Mouse (Mus musculus) liver, postnatal 0 days (tissue): ENCODE measurements around the gene Ift88. TPM values are rescaled to one million over a fixed set of nuclear protein-coding genes. Genes with fewer than 3 reads are reported as not detected.
A peak's percentile ranks its signal among the peaks of the same experiment; 100 is the strongest.

ENCODE experiments used
- ATAC-seq: fragments of 200-750 bp; cut with Nextera tagmentation; 2 replicates; pipeline ENCODE4 v1.8.0; 2017; ENCODE audit warnings: mild to moderate bottlenecking, moderate library complexity
- DNase-seq: peaks from one replicate; pipeline ENCODE4 v3.0.0-alpha.2; 2016
- H3K27ac ChIP-seq: fragments of 300-500 bp; sonication (generic); 2 replicates; pipeline ENCODE4 v1.5.1; 2014; ENCODE audit warnings: antibody characterized with exemption, moderate library complexity, mild to moderate bottlenecking, low read depth
- H3K27me3 ChIP-seq: fragments of 300-500 bp; sonication (generic); 2 replicates; pipeline ENCODE4 v1.6.1; 2014; ENCODE audit warnings: low read length, control low read depth, mixed read lengths; ENCODE audit not compliant: insufficient read depth
- H3K36me3 ChIP-seq: fragments of 300-500 bp; sonication (generic); replicated peaks from 2 replicates; pipeline ENCODE4 v1.6.1; 2014; ENCODE audit warnings: mild to moderate bottlenecking, control low read depth, low read length, moderate library complexity, mixed read lengths; ENCODE audit not compliant: insufficient read depth
- H3K4me1 ChIP-seq: fragments of 300-500 bp; sonication (generic); 2 replicates; pipeline ENCODE4 v1.6.1; 2014; ENCODE audit warnings: antibody characterized with exemption, mild to moderate bottlenecking, control low read depth; ENCODE audit not compliant: insufficient read depth
- H3K4me2 ChIP-seq: fragments of 300-500 bp; sonication (generic); 2 replicates; pipeline ENCODE4 v1.6.1; 2014; ENCODE audit warnings: low read depth, mild to moderate bottlenecking, low read length, moderate library complexity, mixed read lengths
- H3K4me3 ChIP-seq: fragments of 300-500 bp; sonication (generic); 2 replicates; pipeline ENCODE4 v1.5.1; 2014; ENCODE audit warnings: low read depth, low read length
- H3K9ac ChIP-seq: fragments of 300-500 bp; sonication (generic); replicated peaks from 2 replicates; pipeline ENCODE4 v1.6.1; 2014; ENCODE audit warnings: mild to moderate bottlenecking, moderate library complexity
- H3K9me3 ChIP-seq: fragments of 300-500 bp; sonication (generic); 2 replicates; pipeline ENCODE4 v1.6.1; 2016; ENCODE audit warnings: mild to moderate bottlenecking, control low read depth, low read length, mixed read lengths
- CTCF ChIP-seq: sonication (generic); IDR thresholded peaks from 2 replicates; pipeline ENCODE4 v1.5.1; 2016; ENCODE audit warnings: antibody characterized with exemption, low read depth
- EP300 ChIP-seq: IDR thresholded peaks from 2 replicates; pipeline ENCODE4 v1.6.1; 2016; ENCODE audit warnings: antibody characterized with exemption, low read depth, mild to moderate bottlenecking
- WGBS: fragments of 180-500 bp; shearing (Covaris S2); extraction: QIAGEN DNeasy Blood & Tissue Kit; methylation state at CpG from one replicate; pipeline ENCODE4 v1.1.7; 2014; ENCODE audit not compliant: insufficient replicate concordance; 5-methylcytosine and 5-hydroxymethylcytosine counted together
- polyA plus RNA-seq: library from polyadenylated mRNA; unstranded; fragments of >200 nt; fragmentation: Nextera tagmentation; extraction: Ambion mirVana; gene quantifications from 2 replicates; pipeline ENCODE4 v1.2.1, GENCODE M21; 2015

The Ift88 gene
- polyA plus RNA-seq, 1 experiment from 2014 or later: 2.4 TPM

DNA sequence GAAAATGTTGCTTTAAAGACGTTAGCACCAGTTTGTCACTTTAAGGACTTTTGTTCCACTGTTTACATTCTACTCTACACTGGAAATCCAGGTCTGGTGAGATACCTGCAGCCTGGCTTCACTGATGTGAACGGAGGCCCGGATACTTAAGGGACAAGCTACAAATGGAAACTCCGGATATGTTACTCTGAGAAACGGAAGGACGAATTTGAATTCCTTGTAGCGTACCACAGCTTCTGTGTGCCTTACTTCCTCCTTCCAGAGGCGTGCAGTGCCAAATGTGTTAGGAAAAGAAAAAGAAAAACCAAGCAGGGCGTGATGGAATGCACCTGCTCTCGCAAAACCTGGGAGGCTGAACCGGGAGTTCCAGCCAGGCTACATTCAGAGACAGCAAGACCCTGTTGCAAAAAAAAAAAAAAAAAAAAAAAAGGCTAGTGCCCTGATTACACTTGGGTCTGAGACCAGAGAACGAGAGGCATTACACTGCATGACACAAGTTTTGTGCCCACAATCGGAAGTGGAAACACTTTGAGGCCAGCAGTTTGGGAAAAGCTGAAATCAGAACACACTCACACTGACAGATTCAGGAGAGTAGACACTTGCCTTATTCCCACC, 24.9 kb upstream of the Ift88 start:
- Histone ChIP-seq H3K36me3 (no peaks in the 10 kb centered on the region), H3K9ac (peak overlapping the region; percentile 47), H3K27ac (peak overlapping the region; percentile 71), H3K4me1 (peaks cover 4% of the 10 kb centered on the region; the same call in 1 of the 2 replicates), H3K9me3 (no peaks in the 10 kb centered on the region), H3K4me2 (peak overlapping the region; percentile 76), H3K4me3 (peak overlapping the region; percentile 50), H3K27me3 (no peaks in the 10 kb centered on the region)
- TF ChIP-seq EP300 (no peak), CTCF (no peak)
- DNase-seq: peak; percentile 24
- peak; percentile 39 for ATAC-seq
- 7% methylated on average over 13 of the region's 13 CpGs for WGBS

DNA sequence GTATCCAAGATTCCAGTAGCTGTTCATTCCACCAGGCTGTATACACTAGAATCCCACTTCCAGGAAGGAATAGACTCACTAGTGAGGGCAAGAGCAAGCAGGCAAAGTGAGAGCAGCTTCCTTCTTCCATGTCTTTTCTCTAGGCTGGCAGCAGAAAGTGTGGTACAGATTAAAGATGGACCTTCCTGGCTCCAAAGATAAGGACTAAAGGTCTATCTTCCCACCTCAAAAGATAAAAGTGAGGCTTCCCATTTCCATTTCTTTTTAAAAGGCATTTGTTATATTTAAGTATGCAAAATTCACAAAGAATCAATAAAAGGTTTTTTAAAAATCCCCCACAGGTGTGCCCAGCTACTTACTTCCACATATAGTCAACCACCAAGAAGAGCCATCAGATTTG, 21.0 kb upstream of the Ift88 start:
- Histone ChIP-seq H3K9me3 (no peaks in the 10 kb centered on the region), H3K4me2 (no peak overlapping the region), H3K27ac (no peak overlapping the region), H3K36me3 (no peaks in the 10 kb centered on the region), H3K9ac (no peak overlapping the region), H3K4me1 (peaks cover 3% of the 10 kb centered on the region), H3K27me3 (no peaks in the 10 kb centered on the region), H3K4me3 (no peak overlapping the region)
- no peak for TF ChIP-seq EP300
- no peak for TF ChIP-seq CTCF
- no peak for ATAC-seq
- DNase-seq: no peak

DNA sequence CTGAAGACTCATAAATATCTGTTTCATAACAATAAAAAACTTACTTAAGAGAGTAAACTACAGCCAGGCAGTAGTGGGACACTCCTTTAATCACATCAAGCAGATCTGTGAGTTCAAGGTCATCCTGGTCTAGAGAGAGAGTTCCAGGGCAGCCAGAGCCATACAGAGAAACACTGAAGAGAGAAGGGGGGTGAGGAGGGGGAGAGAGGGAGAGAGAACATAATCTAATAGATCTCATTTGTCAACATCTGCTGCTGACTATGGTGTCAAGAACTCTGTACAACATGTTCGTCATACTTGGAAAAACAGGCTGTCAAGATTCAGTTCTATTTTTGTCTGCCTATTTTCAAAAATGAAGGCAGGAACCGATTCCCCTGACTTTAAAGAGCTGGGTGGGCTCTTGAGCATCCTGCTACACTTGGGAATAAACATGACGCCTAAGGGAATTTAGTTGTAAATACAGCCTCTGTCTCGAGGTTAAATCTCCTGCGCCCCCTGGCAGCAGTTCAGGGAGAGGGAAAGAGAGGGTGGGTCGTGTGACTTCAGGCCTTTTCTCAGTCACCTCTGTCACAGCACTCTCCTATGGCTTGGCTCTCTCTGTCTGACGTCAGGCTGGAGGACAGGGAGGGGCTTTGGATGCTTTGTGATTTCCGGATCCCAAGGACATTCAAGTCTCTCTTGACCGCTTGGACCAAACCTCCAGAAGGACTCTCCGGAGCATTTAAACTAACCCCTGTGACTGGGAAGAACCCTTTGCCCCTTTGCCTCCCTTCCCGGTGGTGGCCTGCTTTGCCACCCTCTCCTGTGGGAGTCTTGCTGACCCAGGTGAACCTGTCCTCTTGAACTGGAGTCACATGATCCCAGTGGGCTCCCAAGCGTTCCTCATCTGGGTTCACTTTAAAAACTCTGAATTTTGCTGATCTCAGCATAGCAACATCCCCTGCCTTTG, 16.5 kb upstream of the Ift88 start:
- ATAC-seq: peak; percentile 93
- peak overlapping the region; percentile 29; the same call in 1 of the 2 replicates for H3K4me2 ChIP-seq
- WGBS: 9% methylated on average over 12 of the region's 12 CpGs
- H3K9ac ChIP-seq: no peak overlapping the region
- H3K27me3 ChIP-seq: no peaks in the 10 kb centered on the region
- no peak for TF ChIP-seq EP300
- TF ChIP-seq CTCF: peak; percentile 60
- no peaks in the 10 kb centered on the region for H3K9me3 ChIP-seq
- H3K4me1 ChIP-seq: no peaks in the 10 kb centered on the region; the same call in 1 of the 2 replicates
- peak; percentile 59 for DNase-seq
- no peak overlapping the region for H3K4me3 ChIP-seq
- H3K36me3 ChIP-seq: no peaks in the 10 kb centered on the region
- no peak overlapping the region for H3K27ac ChIP-seq

DNA sequence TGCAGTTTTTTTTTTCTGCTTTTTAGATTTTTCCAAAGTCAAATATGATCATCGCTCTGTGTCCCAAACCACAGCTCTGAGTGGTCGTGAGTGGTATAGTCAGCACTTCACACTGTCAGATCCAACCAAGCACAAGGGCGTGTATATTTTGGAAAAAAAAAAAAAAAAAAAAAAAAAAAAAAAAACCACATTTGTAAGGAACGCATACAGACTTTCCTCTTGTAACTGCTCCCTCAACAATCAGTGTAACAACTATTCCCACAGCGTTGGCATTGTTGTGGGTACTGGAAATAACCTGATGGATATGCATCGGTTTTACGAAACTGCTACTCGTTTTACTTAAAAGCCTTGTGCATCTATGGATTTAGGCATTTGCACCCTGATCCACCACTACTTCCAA, 15.8 kb upstream of the Ift88 start:
- no peaks in the 10 kb centered on the region for H3K27me3 ChIP-seq
- ATAC-seq: no peak
- WGBS: 74% methylated on average over 8 of the region's 8 CpGs

DNA sequence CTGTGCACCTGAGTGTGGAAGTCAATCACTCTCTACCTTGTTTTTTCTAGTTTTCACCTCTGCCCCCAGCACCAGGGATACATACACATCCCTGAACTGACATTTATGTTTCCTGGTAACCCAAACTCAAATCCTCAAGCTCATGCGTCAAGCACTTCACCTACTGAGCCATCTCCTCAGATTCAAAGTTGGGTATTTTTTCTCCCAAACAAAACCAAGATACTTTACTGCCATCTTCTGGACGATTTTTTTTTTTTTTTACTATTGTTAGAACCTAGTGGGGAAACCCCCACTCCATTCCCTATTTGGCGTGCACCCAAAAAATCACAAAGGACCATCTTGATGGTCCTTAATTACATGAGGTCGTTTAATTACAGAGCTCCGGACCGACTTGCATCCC, 14.8 kb upstream of the Ift88 start:
- DNase-seq (no peak), ATAC-seq (no peak)
- H3K36me3 ChIP-seq: no peaks in the 10 kb centered on the region

More for the DNA sequence above, 15.8 kb upstream of the Ift88 start:
- no peaks in the 10 kb centered on the region for H3K36me3 ChIP-seq
- H3K9ac ChIP-seq: no peak overlapping the region
- DNase-seq: no peak
- TF ChIP-seq CTCF (no peak), EP300 (no peak)
- H3K4me2 ChIP-seq: no peak overlapping the region
- no peak overlapping the region for H3K27ac ChIP-seq
- no peak overlapping the region for H3K4me3 ChIP-seq
- no peaks in the 10 kb centered on the region for H3K9me3 ChIP-seq
- no peaks in the 10 kb centered on the region; the same call in 1 of the 2 replicates for H3K4me1 ChIP-seq

DNA sequence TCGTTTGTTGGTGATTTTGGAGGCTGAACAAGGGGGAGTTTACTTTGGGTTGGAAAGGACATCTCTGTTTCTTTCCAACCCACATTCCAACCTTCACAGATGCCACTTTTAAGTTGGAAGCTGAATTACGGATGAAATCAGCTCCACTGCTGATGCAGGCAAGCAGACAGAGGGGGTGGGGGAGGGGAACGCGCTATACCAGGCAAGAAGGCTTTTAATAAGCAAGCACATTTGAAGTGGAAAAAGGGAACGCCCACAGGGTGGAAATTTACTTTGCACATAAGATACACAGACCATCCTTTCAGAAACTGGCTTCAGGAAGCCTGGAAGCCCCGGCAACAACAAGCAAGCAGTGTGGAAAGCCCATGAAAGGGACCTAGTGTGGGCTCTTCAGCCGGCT, 11.7 kb upstream of the Ift88 start:
- ATAC-seq (no peak), DNase-seq (no peak)
- Histone ChIP-seq H3K4me3 (no peak overlapping the region), H3K27me3 (no peaks in the 10 kb centered on the region), H3K36me3 (no peaks in the 10 kb centered on the region), H3K9ac (no peak overlapping the region), H3K9me3 (no peaks in the 10 kb centered on the region), H3K4me2 (no peak overlapping the region), H3K4me1 (peaks cover 2% of the 10 kb centered on the region), H3K27ac (no peak overlapping the region)
- WGBS: 71% methylated on average over 7 of the region's 7 CpGs
- TF ChIP-seq CTCF: no peak

More for the DNA sequence above, 14.8 kb upstream of the Ift88 start:
- 25% methylated on average over 6 of the region's 6 CpGs for WGBS
- Histone ChIP-seq H3K4me3 (no peak overlapping the region), H3K27ac (no peak overlapping the region), H3K4me2 (no peak overlapping the region), H3K9ac (no peak overlapping the region), H3K9me3 (no peaks in the 10 kb centered on the region), H3K27me3 (no peaks in the 10 kb centered on the region), H3K4me1 (no peaks in the 10 kb centered on the region; the same call in 1 of the 2 replicates)
- no peak for TF ChIP-seq EP300
- TF ChIP-seq CTCF: peak; percentile 15; the same call in 1 of the 2 replicates
